Mouse (Mus musculus): ENCODE measurements around the gene Gm38655. TPM values are rescaled to one million over a fixed set of nuclear protein-coding genes. Genes with fewer than 3 reads are reported as not detected.

The Gm38655 gene
- polyA plus RNA-seq, 2 experiments: not detected

DNA sequence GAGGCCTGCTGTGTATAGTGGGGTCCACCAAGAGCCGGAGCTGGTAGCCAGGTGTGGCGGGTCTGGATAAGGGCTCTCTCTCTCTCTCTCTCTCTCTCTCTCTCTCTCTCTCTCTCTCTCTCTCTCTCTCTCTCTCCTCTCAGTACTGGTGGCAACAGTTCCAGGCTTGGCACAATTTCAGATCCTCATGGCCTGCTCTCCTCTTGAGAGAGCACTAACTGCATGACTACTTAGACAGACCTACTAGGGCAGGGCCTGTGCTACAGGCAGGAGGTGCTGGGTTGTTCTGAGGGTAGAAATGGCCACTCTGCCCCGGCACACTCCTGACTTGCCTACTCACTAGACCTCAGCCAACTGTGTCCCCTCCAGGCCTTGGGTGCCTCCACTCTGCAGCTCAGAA, 2.7 kb downstream of the Gm38655 start:
- Histone ChIP-seq H3K36me3 (replicated peaks; ENCODE audit: control insufficient read depth, insufficient read depth, low read depth) (no peaks in the 10 kb centered on the region), H3K4me2 (ENCODE audit: low read depth) (no peak overlapping the region), H3K4me1 (replicated peaks; ENCODE audit: control insufficient read depth in 2 of 2, insufficient read depth in 2 of 2, low read length in 1 of 2) (peaks cover 8 to 9% of the 10 kb centered on the region in 2 experiments), H3K27me3 (ENCODE audit: control insufficient read depth, insufficient read depth, low read length) (no peaks in the 10 kb centered on the region; the same call in 1 of the 2 replicates), H3K4me3 (ENCODE audit: insufficient read depth in 1 of 2, low read depth in 2 of 2, low read length in 2 of 2) (no peak overlapping the region), H3K9ac (replicated peaks) (no peak overlapping the region), H3K9me3 (ENCODE audit: control insufficient read depth, low read length) (no peaks in the 10 kb centered on the region), H3K27ac (no peak overlapping the region)
- DNase-seq (ENCODE audit: low read depth in 3 of 3, low spot score in 3 of 3) (no peak), ATAC-seq (ENCODE audit: insufficient read depth) (no peak)
- no peak for TF ChIP-seq EP300 (IDR thresholded peaks at IDR 0.05; ENCODE audit: low read depth)
- TF ChIP-seq CTCF (IDR thresholded peaks at IDR 0.05; ENCODE audit: low read depth): no peak
- 75% methylated on average over 3 of the region's 3 CpGs for WGBS (ENCODE audit: insufficient replicate concordance)

DNA sequence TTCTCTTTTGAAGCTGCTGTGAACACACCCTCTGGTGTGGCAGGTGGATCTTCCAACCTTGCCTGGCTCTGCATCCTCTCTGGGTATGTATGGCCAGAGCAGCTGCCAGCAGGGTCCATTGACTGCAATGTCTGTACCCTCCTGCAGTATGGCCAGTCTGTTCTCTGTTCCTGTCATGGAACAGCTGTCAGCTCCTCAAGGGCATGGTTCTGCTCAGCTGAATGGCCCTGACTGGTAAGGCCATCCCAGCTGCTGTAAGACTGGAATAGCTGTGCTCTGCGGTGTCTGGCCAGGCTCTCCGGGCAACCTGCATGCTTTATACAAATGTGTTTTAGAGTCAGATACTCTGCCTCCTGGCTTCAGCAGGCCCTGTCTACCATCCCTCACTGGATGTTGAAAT, 5.6 kb downstream of the Gm38655 start:
- Histone ChIP-seq H3K4me1 (replicated peaks; ENCODE audit: control insufficient read depth in 2 of 2, insufficient read depth in 2 of 2, low read length in 1 of 2) (no peaks in the 10 kb centered on the region), H3K4me2 (ENCODE audit: low read depth) (no peak overlapping the region), H3K4me3 (ENCODE audit: insufficient read depth in 1 of 2, low read depth in 2 of 2, low read length in 2 of 2) (no peak overlapping the region), H3K9ac (replicated peaks) (no peak overlapping the region), H3K27ac (no peak overlapping the region), H3K36me3 (replicated peaks; ENCODE audit: control insufficient read depth, insufficient read depth, low read depth) (no peaks in the 10 kb centered on the region), H3K27me3 (ENCODE audit: control insufficient read depth, insufficient read depth, low read length) (no peaks in the 10 kb centered on the region), H3K9me3 (ENCODE audit: control insufficient read depth, low read length) (no peaks in the 10 kb centered on the region)
- WGBS (ENCODE audit: insufficient replicate concordance): 82% methylated on average over 2 of the region's 2 CpGs
- ATAC-seq (ENCODE audit: insufficient read depth) (no peak), DNase-seq (ENCODE audit: low read depth in 3 of 3, low spot score in 3 of 3) (no peak)
- TF ChIP-seq CTCF (IDR thresholded peaks at IDR 0.05; ENCODE audit: low read depth) (no peak), EP300 (IDR thresholded peaks at IDR 0.05; ENCODE audit: low read depth) (no peak)

DNA sequence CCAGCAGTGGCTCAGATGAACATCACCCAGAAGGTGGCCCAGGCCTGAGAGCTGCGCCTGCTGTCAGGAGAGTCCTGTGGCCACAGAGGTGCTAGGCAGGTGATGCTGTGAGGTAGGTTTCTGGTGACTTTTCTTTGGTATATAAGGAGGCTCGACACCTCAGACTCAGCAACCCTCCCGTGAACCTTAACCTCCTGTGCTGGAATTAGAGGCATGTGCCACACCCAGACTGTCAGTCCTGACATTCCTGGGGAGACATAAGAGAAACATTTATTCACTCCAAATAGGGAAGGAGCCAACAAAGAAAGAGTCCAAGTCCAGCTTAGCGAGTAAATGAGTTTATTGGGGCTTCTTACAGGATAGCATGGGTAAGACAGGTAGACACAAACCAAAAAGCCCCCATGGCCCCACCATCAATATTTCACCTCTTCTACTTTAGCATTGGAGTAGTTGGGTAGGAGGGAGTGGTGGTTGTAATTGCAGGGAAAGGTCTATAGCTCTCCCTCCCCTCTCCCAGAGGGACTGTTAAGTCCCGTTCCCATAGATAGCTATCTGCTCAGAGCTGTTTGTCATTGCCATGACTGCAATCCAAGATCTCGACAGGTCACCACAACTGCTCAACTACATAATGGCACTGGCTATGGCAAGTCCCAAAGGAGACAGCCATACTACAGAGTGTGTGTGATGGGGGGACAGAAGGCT, 9.2 kb downstream of the Gm38655 start:
- no peak overlapping the region for H3K27ac ChIP-seq
- H3K36me3 ChIP-seq (replicated peaks; ENCODE audit: control insufficient read depth, insufficient read depth, low read depth): no peaks in the 10 kb centered on the region
- no peaks in the 10 kb centered on the region for H3K27me3 ChIP-seq (ENCODE audit: control insufficient read depth, insufficient read depth, low read length)
- TF ChIP-seq EP300 (IDR thresholded peaks at IDR 0.05; ENCODE audit: low read depth) (no peak), CTCF (IDR thresholded peaks at IDR 0.05; ENCODE audit: low read depth) (no peak)
- ATAC-seq (ENCODE audit: insufficient read depth): no peak
- no peaks in the 10 kb centered on the region for H3K9me3 ChIP-seq (ENCODE audit: control insufficient read depth, low read length)
- no peak overlapping the region for H3K4me3 ChIP-seq (ENCODE audit: insufficient read depth in 1 of 2, low read depth in 2 of 2, low read length in 2 of 2)
- H3K9ac ChIP-seq (replicated peaks): no peak overlapping the region
- no peak overlapping the region for H3K4me2 ChIP-seq (ENCODE audit: low read depth)
- 47% methylated on average over 6 of the region's 6 CpGs for WGBS (ENCODE audit: insufficient replicate concordance)
- H3K4me1 ChIP-seq (replicated peaks; ENCODE audit: control insufficient read depth in 2 of 2, insufficient read depth in 2 of 2, low read length in 1 of 2): no peaks in the 10 kb centered on the region
- no peak for DNase-seq (ENCODE audit: low read depth in 3 of 3, low spot score in 3 of 3)

DNA sequence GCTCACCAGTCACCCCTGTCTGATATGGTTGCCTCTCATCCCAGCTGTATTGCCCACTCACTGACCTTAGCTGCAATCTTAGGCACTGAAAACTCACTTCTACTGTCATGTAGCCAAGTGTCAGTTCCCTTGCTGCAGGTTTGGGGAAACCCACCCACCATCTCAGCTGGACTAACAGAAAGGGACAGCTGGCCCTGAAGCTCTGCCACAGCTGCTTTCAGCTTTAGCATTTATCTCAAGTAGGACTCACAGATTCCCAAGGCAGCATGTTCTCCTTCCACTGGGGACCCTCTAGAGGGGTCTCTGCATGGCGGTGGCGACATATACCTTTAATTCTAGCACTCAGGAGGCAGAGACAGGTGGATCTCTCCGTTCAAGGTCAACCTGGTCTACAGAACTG, 10.5 kb downstream of the Gm38655 start:
- 68% methylated on average over 3 of the region's 3 CpGs for WGBS (ENCODE audit: insufficient replicate concordance)
- no peaks in the 10 kb centered on the region for H3K9me3 ChIP-seq (ENCODE audit: control insufficient read depth, low read length)
- no peaks in the 10 kb centered on the region; the same call in 1 of the 2 replicates for H3K36me3 ChIP-seq (replicated peaks; ENCODE audit: control insufficient read depth, insufficient read depth, low read depth)
- no peak overlapping the region for H3K27ac ChIP-seq
- no peaks in the 10 kb centered on the region for H3K27me3 ChIP-seq (ENCODE audit: control insufficient read depth, insufficient read depth, low read length)
- no peak overlapping the region for H3K9ac ChIP-seq (replicated peaks)
- no peaks in the 10 kb centered on the region for H3K4me1 ChIP-seq (replicated peaks; ENCODE audit: control insufficient read depth in 2 of 2, insufficient read depth in 2 of 2, low read length in 1 of 2)
- no peak overlapping the region for H3K4me3 ChIP-seq (ENCODE audit: insufficient read depth in 1 of 2, low read depth in 2 of 2, low read length in 2 of 2)
- no peak overlapping the region for H3K4me2 ChIP-seq (ENCODE audit: low read depth)
- no peak for DNase-seq (ENCODE audit: low read depth in 3 of 3, low spot score in 3 of 3)
- ATAC-seq (ENCODE audit: insufficient read depth): no peak
- TF ChIP-seq CTCF (IDR thresholded peaks at IDR 0.05; ENCODE audit: low read depth): no peak
- TF ChIP-seq EP300 (IDR thresholded peaks at IDR 0.05; ENCODE audit: low read depth): no peak

DNA sequence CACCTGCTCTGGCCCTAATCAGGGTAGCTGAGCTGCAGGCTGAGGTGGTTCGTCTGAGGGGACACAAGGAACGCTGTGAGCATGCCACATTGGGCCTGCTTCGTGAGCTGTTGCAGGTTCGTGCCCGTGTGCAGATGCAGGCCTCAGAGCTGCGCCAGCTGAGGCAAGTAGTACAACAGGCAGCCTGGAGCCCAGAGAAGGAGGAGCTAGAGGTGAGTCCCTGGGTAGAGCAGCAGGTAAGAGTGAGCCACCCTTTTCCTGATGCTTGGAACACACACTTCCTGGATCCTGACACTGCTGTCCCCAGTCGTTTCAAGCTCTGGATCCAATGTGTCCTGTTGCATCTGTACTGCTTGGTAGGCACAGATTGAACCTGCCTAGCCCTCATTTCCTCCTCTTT, 11.9 kb downstream of the Gm38655 start:
- 71% methylated on average over 7 of the region's 7 CpGs for WGBS (ENCODE audit: insufficient replicate concordance)
- Histone ChIP-seq H3K4me2 (ENCODE audit: low read depth) (no peak overlapping the region), H3K9ac (replicated peaks) (no peak overlapping the region), H3K27me3 (ENCODE audit: control insufficient read depth, insufficient read depth, low read length) (no peaks in the 10 kb centered on the region), H3K4me3 (ENCODE audit: insufficient read depth in 1 of 2, low read depth in 2 of 2, low read length in 2 of 2) (no peak overlapping the region), H3K4me1 (replicated peaks; ENCODE audit: control insufficient read depth in 2 of 2, insufficient read depth in 2 of 2, low read length in 1 of 2) (no peaks in the 10 kb centered on the region), H3K27ac (no peak overlapping the region), H3K36me3 (replicated peaks; ENCODE audit: control insufficient read depth, insufficient read depth, low read depth) (peaks cover 3% of the 10 kb centered on the region; the same call in 1 of the 2 replicates), H3K9me3 (ENCODE audit: control insufficient read depth, low read length) (no peaks in the 10 kb centered on the region)
- ATAC-seq (ENCODE audit: insufficient read depth) (no peak), DNase-seq (ENCODE audit: low read depth in 3 of 3, low spot score in 3 of 3) (no peak)
- no peak for TF ChIP-seq CTCF (IDR thresholded peaks at IDR 0.05; ENCODE audit: low read depth)
- no peak for TF ChIP-seq EP300 (IDR thresholded peaks at IDR 0.05; ENCODE audit: low read depth)

Data from liver, embryonic 14.5 days (tissue).